Mouse (Mus musculus) kidney, postnatal 0 days (tissue): ENCODE data around the gene Ppp1ca. TPM values are rescaled to one million over a fixed set of nuclear protein-coding genes. Genes with fewer than 3 reads are reported as not detected.

Source experiments
- ATAC-seq: fragments of 200-750 bp; cut with Nextera tagmentation; replicated peaks from 2 replicates; pipeline ENCODE4 v1.8.0; 2017; ENCODE audit warnings: low read depth, moderate number of reproducible peaks, moderate TSS enrichment, moderate library complexity; ENCODE audit not compliant: low FRiP score
- DNase-seq: peaks from one replicate; pipeline ENCODE4 v3.0.0-alpha.2; 2016; ENCODE audit warnings: low spot score
- H3K27ac ChIP-seq: fragments of 300-500 bp; sonication (generic); 2 replicates; pipeline ENCODE4 v1.5.1; 2014; ENCODE audit warnings: mild to moderate bottlenecking
- H3K27me3 ChIP-seq: fragments of 300-500 bp; sonication (generic); 2 replicates; pipeline ENCODE4 v1.6.1; 2014; ENCODE audit warnings: low read length, mixed read lengths; ENCODE audit not compliant: insufficient read depth
- H3K36me3 ChIP-seq: fragments of 300-500 bp; sonication (generic); 2 replicates; pipeline ENCODE4 v1.6.1; 2014; ENCODE audit warnings: low read length, mixed read lengths; ENCODE audit not compliant: insufficient read depth
- H3K4me1 ChIP-seq: fragments of 300-500 bp; sonication (generic); replicated peaks from 2 replicates; pipeline ENCODE4 v1.6.1; 2014; ENCODE audit warnings: antibody characterized with exemption, low read length, mixed read lengths; ENCODE audit not compliant: insufficient read depth
- H3K4me2 ChIP-seq: fragments of 300-500 bp; sonication (generic); 2 replicates; pipeline ENCODE4 v1.6.1; 2014; ENCODE audit warnings: mild to moderate bottlenecking, low read length, moderate library complexity, mixed read lengths
- H3K4me3 ChIP-seq: fragments of 300-500 bp; sonication (generic); replicated peaks from 2 replicates; pipeline ENCODE4 v1.5.1; 2014; ENCODE audit warnings: low read depth, low read length
- H3K9ac ChIP-seq: fragments of 300-500 bp; sonication (generic); 2 replicates; pipeline ENCODE4 v1.6.1; 2014; ENCODE audit warnings: low read depth, low read length
- H3K9me3 ChIP-seq: fragments of 300-500 bp; sonication (generic); replicated peaks from 2 replicates; pipeline ENCODE4 v1.6.1; 2016; ENCODE audit warnings: low read length, inconsistent platforms, mixed read lengths
- CTCF ChIP-seq: IDR thresholded peaks from 2 replicates; pipeline ENCODE4 v1.5.1; 2016; ENCODE audit warnings: antibody characterized with exemption, low read depth, mild to moderate bottlenecking, moderate library complexity
- WGBS: fragments of 180-500 bp; shearing (Covaris S2); extraction: QIAGEN DNeasy Blood & Tissue Kit; methylation state at CpG from one replicate; pipeline ENCODE4 v1.1.7; 2014; 5-methylcytosine and 5-hydroxymethylcytosine counted together
- polyA plus RNA-seq: library from polyadenylated mRNA; unstranded; fragments of >200 nt; fragmentation: Nextera tagmentation; extraction: Ambion mirVana; gene quantifications from 2 replicates; pipeline ENCODE4 v1.2.1, GENCODE M21; 2015

The Ppp1ca gene
- polyA plus RNA-seq, 1 experiment from 2014 or later, result 804 TPM

- peak overlapping the region; percentile 81 for H3K27ac ChIP-seq
- peak overlapping the region; percentile 61 for H3K4me2 ChIP-seq
- H3K36me3 ChIP-seq, result no peaks in the 10 kb centered on the region
- ATAC-seq (peak; percentile 29), DNase-seq (no peak)
- no peaks in the 10 kb centered on the region for H3K9me3 ChIP-seq
- 8% methylated on average over 27 of the region's 27 CpGs for WGBS
- TF ChIP-seq CTCF, result no peak
- peak overlapping the region; percentile 71 for H3K9ac ChIP-seq
- peaks cover 22% of the 10 kb centered on the region for H3K4me1 ChIP-seq
- peak overlapping the region; percentile 29 for H3K4me3 ChIP-seq
- H3K27me3 ChIP-seq, result no peaks in the 10 kb centered on the region
Observed at GRCm38 (mm10) chr19:4169810-4170209, 22.1 kb upstream of the Ppp1ca start.

- H3K27me3 ChIP-seq, result no peaks in the 10 kb centered on the region
- no peaks in the 10 kb centered on the region for H3K9me3 ChIP-seq
- H3K27ac ChIP-seq, result no peak overlapping the region
- H3K4me3 ChIP-seq, result no peak overlapping the region
- H3K4me1 ChIP-seq, result peaks cover 30% of the 10 kb centered on the region
- 78% methylated on average over 10 of the region's 10 CpGs for WGBS
- no peak for DNase-seq
- H3K9ac ChIP-seq, result no peak overlapping the region
- no peaks in the 10 kb centered on the region for H3K36me3 ChIP-seq
- ATAC-seq, result no peak
- H3K4me2 ChIP-seq, result no peak overlapping the region
- TF ChIP-seq CTCF, result no peak
Observed at GRCm38 (mm10) chr19:4170723-4171392, 21.0 kb upstream of the Ppp1ca start.

GRCm38 (mm10) chr19:4171393-4172290 is 20.2 kb upstream of the Ppp1ca start:
- H3K9me3 ChIP-seq, result no peaks in the 10 kb centered on the region
- no peaks in the 10 kb centered on the region for H3K36me3 ChIP-seq
- H3K4me3 ChIP-seq, result no peak overlapping the region
- peaks cover 31% of the 10 kb centered on the region for H3K4me1 ChIP-seq
- H3K27ac ChIP-seq, result no peak overlapping the region; the same call in 1 of the 2 replicates
- ATAC-seq (no peak), DNase-seq (no peak)
- H3K4me2 ChIP-seq, result no peak overlapping the region
- no peak overlapping the region for H3K9ac ChIP-seq
- H3K27me3 ChIP-seq, result 0 out of 2 replicates have a peak, but pooled peaks cover under 1% of the 10 kb centered on the region
- TF ChIP-seq CTCF, result no peak
- WGBS, result 60% methylated on average over 13 of the region's 13 CpGs

- peaks cover 31% of the 10 kb centered on the region for H3K4me1 ChIP-seq
- no peaks in the 10 kb centered on the region for H3K36me3 ChIP-seq
- H3K27ac ChIP-seq, result no peak overlapping the region
- DNase-seq (no peak), ATAC-seq (no peak)
- H3K4me3 ChIP-seq, result no peak overlapping the region
- peak; percentile 38 for TF ChIP-seq CTCF
- no peaks in the 10 kb centered on the region for H3K9me3 ChIP-seq
- H3K27me3 ChIP-seq, result 0 out of 2 replicates have a peak, but pooled peaks cover 3% of the 10 kb centered on the region
- H3K4me2 ChIP-seq, result no peak overlapping the region
- 55% methylated on average over 11 of the region's 11 CpGs for WGBS
- no peak overlapping the region for H3K9ac ChIP-seq
Observed at GRCm38 (mm10) chr19:4172925-4173324, 18.9 kb upstream of the Ppp1ca start.

GRCm38 (mm10) chr19:4175368-4175947 is 16.4 kb upstream of the Ppp1ca start, which contains the start of gene Carns1:
Carns1 (minus strand) TSS chr19:4175479.
- Histone ChIP-seq H3K9ac (peak within 1 kb of the TSS; percentile 28; the same call in 1 of the 2 replicates), H3K4me3 (no peak within 1 kb of the TSS), H3K36me3 (no peaks in the 10 kb centered on the region), H3K4me2 (peak within 1 kb of the TSS; percentile 37), H3K4me1 (peaks cover 23% of the 10 kb centered on the region), H3K27ac (no peak within 1 kb of the TSS), H3K9me3 (no peaks in the 10 kb centered on the region), H3K27me3 (0 out of 2 replicates have a peak, but pooled peaks cover 3% of the 10 kb centered on the region)
- no peak for TF ChIP-seq CTCF
- ATAC-seq, result peak; percentile 72; the same call in 1 of the 2 replicates
- DNase-seq, result peak; percentile 66
- 5% methylated on average over 11 of the region's 11 CpGs for WGBS

- Histone ChIP-seq H3K9ac (no peak overlapping the region), H3K4me1 (peaks cover 11% of the 10 kb centered on the region), H3K27me3 (0 out of 2 replicates have a peak, but pooled peaks cover 3% of the 10 kb centered on the region), H3K4me2 (no peak overlapping the region), H3K9me3 (no peaks in the 10 kb centered on the region), H3K4me3 (no peak overlapping the region), H3K27ac (no peak overlapping the region), H3K36me3 (no peaks in the 10 kb centered on the region)
- no peak for ATAC-seq
- no peak for DNase-seq
- WGBS, result 92% methylated on average over 7 of the region's 7 CpGs
- TF ChIP-seq CTCF, result no peak
Observed at GRCm38 (mm10) chr19:4180411-4180810, 11.5 kb upstream of the Ppp1ca start.
